Mouse (Mus musculus) myocyte (in vitro differentiated cells): ENCODE results near the gene Galk1. TPM values are rescaled to one million over a fixed set of nuclear protein-coding genes. Genes with fewer than 3 reads are reported as not detected.
A peak's percentile ranks its signal among the peaks of the same experiment; 100 is the strongest.

Source experiments
- H3K27me3 ChIP-seq: one replicate; pipeline ENCODE4 v1.6.1; 2011; ENCODE audit not compliant: control insufficient read depth, insufficient read depth, insufficient read length
- H3K36me3 ChIP-seq: one replicate; pipeline ENCODE4 v1.6.1; 2011; ENCODE audit not compliant: control insufficient read depth, insufficient read depth
- H3K4me2 ChIP-seq: one replicate; pipeline ENCODE4 v1.6.1; 2011; ENCODE audit warnings: low read depth, control low read depth
- H3K4me3 ChIP-seq: one replicate; pipeline ENCODE4 v1.5.1; 2011; ENCODE audit warnings: mild to moderate bottlenecking, control low read depth, moderate library complexity
- H3K79me2 ChIP-seq: one replicate; pipeline ENCODE4 v1.6.1; 2011; ENCODE audit not compliant: control insufficient read depth, insufficient read depth
- H3ac ChIP-seq: one replicate; pipeline ENCODE4 v1.6.1; 2011; ENCODE audit not compliant: control insufficient read depth, insufficient read length
- CEBPB ChIP-seq: IDR thresholded peaks from 2 replicates; pipeline ENCODE4 v1.6.1; 2011; ENCODE audit warnings: mild to moderate bottlenecking, moderate library complexity; ENCODE audit not compliant: poor library complexity, insufficient read depth, severe bottlenecking
- E2F4 ChIP-seq: IDR thresholded peaks from one replicate; pipeline ENCODE4 v1.6.1; 2011; ENCODE audit warnings: mild to moderate bottlenecking, control low read depth, moderate library complexity; ENCODE audit not compliant: insufficient read depth
- MAX ChIP-seq: IDR thresholded peaks from one replicate; pipeline ENCODE4 v1.6.1; 2011; ENCODE audit warnings: low read depth, mild to moderate bottlenecking, control low read depth
- MYOD1 ChIP-seq, 3 experiments: IDR thresholded peaks; one replicate each; pipeline ENCODE4 v1.6.1; 2011; ENCODE audit warnings: control low read depth in 2 of 3, low read depth in 2 of 3, mild to moderate bottlenecking in 2 of 3, moderate library complexity in 1 of 3; ENCODE audit not compliant: insufficient read length in 2 of 3, control insufficient read depth in 1 of 3
- MYOG ChIP-seq, 3 experiments: IDR thresholded peaks; one replicate each; pipeline ENCODE4 v1.6.1; 2011; ENCODE audit warnings: control low read depth in 2 of 3, low read depth in 2 of 3, mild to moderate bottlenecking in 2 of 3; ENCODE audit not compliant: insufficient read length in 2 of 3, control insufficient read depth in 1 of 3, insufficient read depth in 1 of 3
- POLR2A ChIP-seq: IDR thresholded peaks from one replicate; pipeline ENCODE4 v1.6.1; 2011; ENCODE audit warnings: low read depth, mild to moderate bottlenecking, control low read depth, moderate library complexity; ENCODE audit not compliant: insufficient read length
- POLR2AphosphoS2 ChIP-seq: IDR thresholded peaks from one replicate; pipeline ENCODE4 v1.6.1; 2011; ENCODE audit warnings: low read depth, control low read depth; ENCODE audit not compliant: insufficient read length
- REST ChIP-seq: IDR thresholded peaks from one replicate; pipeline ENCODE4 v1.6.1; 2011; ENCODE audit warnings: mild to moderate bottlenecking, control low read depth, moderate library complexity; ENCODE audit not compliant: insufficient read depth, insufficient read length
- SRF ChIP-seq: IDR thresholded peaks from one replicate; pipeline ENCODE4 v1.6.1; 2011; ENCODE audit warnings: low read depth; ENCODE audit not compliant: control insufficient read depth, insufficient read length
- TCF12 ChIP-seq: IDR thresholded peaks from one replicate; pipeline ENCODE4 v1.6.1; 2011; ENCODE audit warnings: mild to moderate bottlenecking, control low read depth; ENCODE audit not compliant: poor library complexity, insufficient read depth, severe bottlenecking
- TCF3 ChIP-seq: IDR thresholded peaks from one replicate; pipeline ENCODE4 v1.6.1; 2011; ENCODE audit warnings: low read depth, control low read depth; ENCODE audit not compliant: insufficient read length
- USF1 ChIP-seq: IDR thresholded peaks from one replicate; pipeline ENCODE4 v1.6.1; 2011; ENCODE audit warnings: low read depth, mild to moderate bottlenecking, control low read depth, moderate library complexity
- polyA plus RNA-seq: library from polyadenylated mRNA; unstranded; fragments of >200 nt; fragmentation: generic; extraction: Trizol; gene quantifications from one replicate; pipeline ENCODE4 v1.2.1, GENCODE M21; 2012; ENCODE audit warnings: missing spikeins

Gene Galk1
- polyA plus RNA-seq, 1 experiment: 172 TPM

DNA sequence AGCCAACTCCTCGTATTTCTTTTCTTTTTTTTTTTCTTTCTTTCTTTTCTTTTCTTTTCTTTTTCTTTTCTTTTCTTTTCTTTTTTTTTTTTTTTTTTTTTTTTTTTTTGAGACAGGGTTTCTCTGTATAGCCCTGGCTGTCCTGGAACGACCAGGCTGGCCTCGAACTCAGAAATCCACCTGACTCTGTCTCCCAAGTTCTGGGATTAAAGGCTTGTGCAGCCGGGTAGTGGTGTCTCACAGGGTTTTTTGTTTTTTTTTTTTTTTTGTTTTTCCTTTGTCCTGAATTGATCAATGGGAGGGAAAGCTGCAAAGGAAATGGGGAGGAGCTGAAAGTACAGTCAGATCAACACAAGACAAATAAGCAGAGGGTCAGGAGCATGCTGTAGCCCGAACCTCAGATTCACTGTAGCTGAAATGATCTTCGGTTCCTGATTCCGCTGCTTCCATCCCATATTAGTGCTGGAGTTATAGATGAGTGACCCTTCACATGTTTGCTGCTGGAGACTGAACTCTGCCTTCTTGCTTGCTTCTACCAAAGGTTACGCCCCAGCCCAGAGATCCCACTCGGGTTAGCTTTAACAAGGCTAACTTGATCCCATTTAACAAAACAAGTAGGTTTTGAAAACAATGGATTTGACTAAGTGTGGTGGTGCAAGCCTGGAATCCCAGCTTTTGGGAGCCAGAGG is 15.8 kb upstream of the Galk1 start:
- no peak overlapping the region for H3ac ChIP-seq
- peaks cover 2% of the 10 kb centered on the region for H3K36me3 ChIP-seq
- no peak for TF ChIP-seq MAX
- TF ChIP-seq SRF: no peak
- TF ChIP-seq E2F4: no peak
- no peak for TF ChIP-seq CEBPB
- H3K79me2 ChIP-seq: peaks cover 33% of the 10 kb centered on the region
- H3K4me2 ChIP-seq: peak overlapping the region; percentile 51
- no peaks in the 10 kb centered on the region for H3K27me3 ChIP-seq
- no peak overlapping the region for H3K4me3 ChIP-seq

DNA sequence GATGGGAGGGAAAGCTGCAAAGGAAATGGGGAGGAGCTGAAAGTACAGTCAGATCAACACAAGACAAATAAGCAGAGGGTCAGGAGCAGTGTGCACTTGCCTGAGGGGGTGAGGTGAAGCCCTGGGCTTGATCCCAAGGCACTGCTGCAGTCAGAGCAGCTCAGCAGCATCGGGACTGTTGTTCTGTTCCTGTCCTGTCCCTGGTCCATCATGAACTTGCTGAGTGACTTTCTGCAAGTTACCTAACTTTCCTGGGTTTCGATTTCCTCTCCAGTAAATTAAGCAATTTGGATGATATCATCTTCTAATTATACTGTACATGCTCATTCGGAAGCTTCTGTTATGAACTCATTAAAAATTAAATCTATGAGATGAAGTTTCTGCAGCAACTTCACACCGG is 15.2 kb upstream of the Galk1 start, which contains the start of gene H3f3b:
TSS of gene H3f3b (minus strand) at position 207 of the 400 bp plus-strand sequence.
- H3ac ChIP-seq: no peak within 1 kb of the TSS
- no peak for TF ChIP-seq CEBPB
- TF ChIP-seq POLR2AphosphoS2: no peak
- no peak for TF ChIP-seq POLR2A
- no peak for TF ChIP-seq USF1
- H3K4me2 ChIP-seq: peak within 1 kb of the TSS; percentile 51
- no peak within 1 kb of the TSS for H3K4me3 ChIP-seq
- no peaks in the 10 kb centered on the region for H3K27me3 ChIP-seq
- H3K36me3 ChIP-seq: peaks cover 4% of the 10 kb centered on the region
- peaks cover 30% of the 10 kb centered on the region for H3K79me2 ChIP-seq

DNA sequence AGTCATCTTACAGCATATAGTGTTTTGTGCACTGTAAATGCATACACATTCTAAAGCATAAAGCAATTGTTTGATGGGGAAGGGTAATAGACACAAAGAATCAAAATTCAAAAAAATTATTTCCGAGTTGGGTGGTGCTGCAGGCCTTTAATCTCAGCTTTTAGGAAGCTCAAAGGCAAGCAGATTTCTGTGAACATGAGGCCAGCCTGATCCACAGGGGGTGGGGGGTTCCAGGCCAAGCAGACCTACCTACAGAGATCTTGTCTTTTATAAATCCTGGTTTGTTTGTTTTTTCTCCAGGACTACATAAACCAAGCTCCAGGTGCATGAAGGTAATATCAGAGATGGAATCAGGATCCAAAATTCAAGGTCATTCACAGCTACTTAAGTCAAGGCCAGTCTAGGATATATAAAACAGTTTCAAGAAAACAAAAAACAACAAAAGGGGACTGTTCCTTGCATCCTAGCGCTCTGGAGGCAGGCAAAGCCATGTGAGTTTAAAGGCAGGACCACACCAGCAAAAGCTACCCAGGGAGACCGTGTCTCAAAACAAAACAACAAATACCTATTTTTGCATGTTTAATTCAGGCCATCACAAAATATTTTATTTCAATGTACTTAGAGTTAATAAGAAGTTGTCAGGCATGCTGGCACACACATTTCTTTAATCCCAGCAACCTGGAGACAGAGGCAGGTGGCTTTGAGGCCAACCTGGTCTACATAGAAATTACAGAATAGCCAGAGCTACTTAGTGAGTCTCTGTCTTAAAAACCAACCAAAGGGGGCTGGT is 12.7 kb upstream of the Galk1 start:
- Histone ChIP-seq H3K36me3 (peaks cover 19% of the 10 kb centered on the region), H3ac (no peak overlapping the region), H3K27me3 (no peaks in the 10 kb centered on the region), H3K4me3 (no peak overlapping the region), H3K4me2 (no peak overlapping the region), H3K79me2 (peaks cover 23% of the 10 kb centered on the region)
- TF ChIP-seq MYOD1 (IDR thresholded peaks at IDR 0.05; ENCODE audit: control insufficient read depth in 1 of 3, insufficient read length in 2 of 3, low read depth in 2 of 3) (no peak), TCF12 (no peak), MAX (no peak), REST (no peak), MYOG (IDR thresholded peaks at IDR 0.05; ENCODE audit: control insufficient read depth in 1 of 3, insufficient read depth in 1 of 3, insufficient read length in 2 of 3, low read depth in 2 of 3) (no peak), POLR2A (no peak), POLR2AphosphoS2 (no peak), CEBPB (no peak), USF1 (no peak), TCF3 (no peak), SRF (no peak), E2F4 (no peak)

DNA sequence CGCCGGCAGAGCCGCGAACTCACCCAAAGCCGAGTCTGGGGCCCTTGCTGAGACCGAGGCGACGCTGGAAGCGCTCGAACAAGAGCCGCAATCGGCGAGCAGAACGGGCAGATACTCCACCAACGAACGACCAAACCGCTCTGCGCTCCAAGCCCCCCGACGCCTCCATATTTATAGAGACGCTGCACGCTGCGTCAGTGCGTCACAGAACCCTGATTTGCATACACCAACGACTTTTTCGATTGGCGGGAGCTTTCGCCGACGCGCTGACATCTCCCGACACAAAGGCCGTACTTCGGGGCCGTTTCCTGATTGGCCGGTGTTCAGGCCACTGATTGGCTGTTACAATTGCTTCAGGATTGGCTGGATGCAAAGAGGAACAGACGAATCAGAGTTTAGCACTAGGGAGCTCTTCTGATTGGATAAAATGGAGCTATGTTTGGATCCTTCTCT is 11.9 kb upstream of the Galk1 start:
- peaks cover 23% of the 10 kb centered on the region for H3K79me2 ChIP-seq
- no peaks in the 10 kb centered on the region for H3K27me3 ChIP-seq
- TF ChIP-seq USF1 (no peak), CEBPB (no peak), SRF (peak; percentile 82), MAX (no peak), TCF3 (no peak), E2F4 (no peak), POLR2A (peak; percentile 97), TCF12 (no peak), POLR2AphosphoS2 (peak; percentile 100), REST (peak; percentile 29), MYOG (IDR thresholded peaks at IDR 0.05; ENCODE audit: control insufficient read depth in 1 of 3, insufficient read depth in 1 of 3, insufficient read length in 2 of 3, low read depth in 2 of 3) (no peak), MYOD1 (IDR thresholded peaks at IDR 0.05; ENCODE audit: control insufficient read depth in 1 of 3, insufficient read length in 2 of 3, low read depth in 2 of 3) (no peak)
- no peak overlapping the region for H3K4me2 ChIP-seq
- peak overlapping the region; percentile 95 for H3K4me3 ChIP-seq
- H3K36me3 ChIP-seq: peaks cover 19% of the 10 kb centered on the region
- peak overlapping the region; percentile 43 for H3ac ChIP-seq
